Mouse (Mus musculus): ENCODE measurements around the gene Stub1.

The Stub1 gene

DNA sequence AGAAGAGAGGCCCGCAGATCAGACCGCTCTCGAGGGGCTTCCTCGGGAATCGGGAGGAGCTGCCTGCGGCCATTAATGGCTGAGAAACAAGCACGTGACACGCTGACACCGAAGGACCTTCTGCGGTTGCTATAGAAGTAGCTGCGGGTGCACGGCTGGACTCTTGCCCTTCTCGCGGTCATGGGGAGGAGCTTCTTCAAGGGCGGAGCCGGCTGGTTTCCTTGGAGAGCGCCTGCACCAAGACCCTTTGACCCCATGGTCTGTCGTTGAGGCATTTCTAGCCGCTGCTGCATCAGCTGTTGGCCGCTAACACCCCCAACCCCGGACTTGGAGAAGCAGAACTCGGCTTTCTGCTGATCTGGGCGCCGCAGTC, at the start of gene Stub1:
Gene Stub1, minus strand, starts transcription at position 114 of the 373 bp plus-strand sequence.
- CTCF ChIA-PET: interaction anchor here (0.5 to 1.4 kb wide), 4 partner anchors 15 to 58 kb away, joined by 3 to 4 read pairs (median 4); no protein-coding TSS in a partner anchor

DNA sequence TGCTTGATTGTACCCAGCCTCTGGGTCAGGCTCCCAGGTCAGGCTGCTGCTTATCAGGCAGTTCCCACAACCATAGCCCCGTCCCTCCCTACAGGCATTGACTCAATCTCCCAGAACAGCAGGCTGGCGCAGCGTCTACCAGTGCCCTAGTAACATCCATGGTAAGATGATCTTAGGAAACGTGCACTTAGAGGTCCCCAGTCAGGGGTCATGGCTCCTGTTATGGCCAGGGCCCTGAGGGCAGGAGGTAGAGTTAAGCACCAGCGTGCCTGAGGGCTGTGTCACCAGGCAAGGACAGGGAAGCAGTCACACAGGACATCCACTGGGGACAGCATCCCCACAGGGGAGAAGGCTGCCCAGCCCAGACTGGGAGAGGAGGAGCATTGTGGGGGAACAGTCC, 49.1 kb upstream of the Stub1 start:
- CTCF ChIA-PET: no interaction called here

DNA sequence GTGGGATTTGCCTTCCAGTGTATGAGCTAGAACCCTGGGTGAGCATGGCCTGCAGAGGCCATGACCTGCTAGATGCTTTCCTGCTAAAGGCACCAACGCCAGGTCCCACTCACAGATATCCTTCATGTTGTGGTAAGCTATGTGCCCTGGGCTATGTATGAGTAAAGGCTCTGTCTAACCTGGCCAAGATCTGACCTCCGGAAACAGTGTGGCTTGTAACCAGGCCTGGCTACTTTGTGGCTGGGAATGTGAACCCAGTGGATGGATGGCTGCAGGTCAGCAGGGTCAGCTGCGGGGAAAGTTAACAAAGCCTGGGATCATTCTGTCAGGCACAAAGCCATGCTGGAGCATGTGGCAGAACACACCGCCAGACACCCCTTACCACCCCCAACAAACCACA, 48.5 kb upstream of the Stub1 start:
- CTCF ChIA-PET: no interaction called here

DNA sequence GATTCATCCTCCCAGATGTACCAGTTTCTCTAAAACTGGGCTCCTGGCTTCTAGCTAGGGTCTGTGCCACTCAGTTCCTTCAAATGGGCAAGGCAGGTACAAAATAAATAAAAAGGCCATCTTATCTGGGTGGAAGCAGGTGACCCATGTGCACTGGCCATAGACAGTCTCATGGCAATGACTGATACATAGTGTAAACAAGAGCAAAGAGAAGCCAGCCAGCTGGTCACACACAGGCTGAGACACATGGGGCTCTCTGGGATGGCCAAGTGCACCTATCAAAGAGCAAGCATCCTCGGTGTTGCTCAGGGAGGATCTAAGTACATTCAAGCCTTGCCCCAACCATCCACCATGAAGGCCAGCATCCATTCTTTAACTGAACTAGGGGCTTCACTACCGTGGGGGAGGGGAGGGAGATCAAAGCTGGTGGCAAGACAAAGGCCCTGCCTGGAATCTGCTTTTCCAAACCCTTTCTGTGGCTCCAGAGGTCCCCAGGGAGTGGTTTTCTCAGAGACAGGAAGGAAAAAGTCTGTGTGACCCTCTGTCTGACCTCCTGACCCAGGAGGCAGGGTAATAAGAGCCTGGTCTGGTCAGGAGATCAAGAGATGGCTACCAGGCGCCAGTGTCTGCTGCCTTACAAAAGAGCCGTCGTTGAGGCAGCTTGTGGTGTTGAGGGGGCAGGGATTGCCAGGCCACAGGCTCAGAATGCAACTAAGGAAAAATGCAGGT, 47.9 kb upstream of the Stub1 start:
- CTCF ChIA-PET: no interaction called here

DNA sequence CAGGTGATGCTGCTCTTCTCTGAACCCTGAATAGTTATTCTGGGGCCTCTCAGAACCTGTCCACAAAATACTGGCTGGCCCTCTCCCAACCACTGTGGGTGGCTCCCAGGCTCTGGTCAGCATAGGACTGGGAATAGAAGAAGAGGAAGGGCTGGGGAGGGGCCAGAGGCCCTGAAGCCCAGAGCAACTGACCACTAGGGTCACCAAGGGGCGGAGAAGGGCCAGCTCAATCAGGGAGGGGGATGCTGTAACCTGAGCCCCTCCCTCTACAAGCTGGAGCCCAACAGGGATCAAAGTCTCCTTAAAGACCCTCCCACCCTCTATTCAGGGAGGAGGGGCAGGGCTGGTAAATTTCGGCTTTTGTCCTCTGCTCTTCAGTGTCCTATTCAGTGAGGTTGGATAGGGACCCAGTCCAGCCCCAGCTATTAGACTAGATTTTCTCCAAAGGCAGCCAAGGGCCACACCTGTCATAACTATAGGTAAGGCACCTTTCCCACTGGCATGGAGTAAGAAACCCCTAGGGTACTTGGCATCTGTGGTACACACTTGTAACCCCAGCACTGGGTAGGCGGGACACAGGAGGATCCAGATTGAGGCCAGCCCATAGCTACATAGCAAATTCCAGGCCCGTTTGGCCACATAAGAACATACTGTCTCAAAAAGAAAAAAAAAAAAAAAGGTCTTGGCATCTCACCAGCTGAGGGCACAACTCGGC, 47.1 kb upstream of the Stub1 start, which contains the start of gene Wfikkn1:
Gene Wfikkn1, minus strand, starts transcription at position 663 of the 715 bp plus-strand sequence.
- CTCF ChIA-PET: no interaction called here

DNA sequence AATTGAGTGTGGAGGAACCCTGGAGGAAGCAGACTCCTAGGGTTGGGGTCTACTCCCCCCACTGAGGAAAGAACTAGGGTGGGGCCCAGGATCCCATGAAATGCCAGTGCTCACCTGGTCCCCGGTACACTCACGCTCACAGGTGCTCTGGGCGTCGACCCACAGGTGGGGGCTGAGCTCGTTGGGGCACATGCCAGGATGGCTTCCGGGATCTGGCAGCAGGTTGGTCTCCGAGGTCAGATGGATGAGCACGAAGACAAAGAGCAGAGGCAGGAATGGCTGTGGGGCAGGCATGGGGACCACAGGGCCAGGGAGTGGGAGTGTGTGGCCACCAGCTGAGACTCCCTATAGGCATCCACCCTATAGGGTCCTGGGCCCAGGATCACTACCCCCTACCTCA, 46.5 kb upstream of the Stub1 start:
- CTCF ChIA-PET: no interaction called here

DNA sequence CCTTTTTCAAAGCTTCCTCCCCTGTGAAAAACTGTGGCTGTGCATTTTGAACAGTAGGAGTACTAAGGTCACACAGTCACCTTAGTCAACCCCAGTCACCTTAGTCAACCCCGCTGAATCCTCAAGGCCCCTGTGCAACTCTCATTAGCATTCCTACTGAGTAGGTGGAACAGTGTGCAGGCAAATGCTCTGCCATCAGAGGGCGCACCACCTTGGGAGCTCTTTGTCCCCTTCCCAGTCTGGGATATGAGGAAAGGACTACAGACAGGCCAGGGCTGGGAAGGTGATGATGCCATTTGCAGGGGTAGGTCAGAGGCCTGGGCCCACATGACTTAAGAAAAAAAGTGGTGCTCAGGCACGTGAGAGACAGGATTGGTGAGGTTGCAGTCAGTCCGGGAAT, 46.1 kb upstream of the Stub1 start:
- CTCF ChIA-PET: interaction anchor here (0.6 kb wide), 1 partner anchor 158 kb away, joined by 4 read pairs; no protein-coding TSS in a partner anchor

DNA sequence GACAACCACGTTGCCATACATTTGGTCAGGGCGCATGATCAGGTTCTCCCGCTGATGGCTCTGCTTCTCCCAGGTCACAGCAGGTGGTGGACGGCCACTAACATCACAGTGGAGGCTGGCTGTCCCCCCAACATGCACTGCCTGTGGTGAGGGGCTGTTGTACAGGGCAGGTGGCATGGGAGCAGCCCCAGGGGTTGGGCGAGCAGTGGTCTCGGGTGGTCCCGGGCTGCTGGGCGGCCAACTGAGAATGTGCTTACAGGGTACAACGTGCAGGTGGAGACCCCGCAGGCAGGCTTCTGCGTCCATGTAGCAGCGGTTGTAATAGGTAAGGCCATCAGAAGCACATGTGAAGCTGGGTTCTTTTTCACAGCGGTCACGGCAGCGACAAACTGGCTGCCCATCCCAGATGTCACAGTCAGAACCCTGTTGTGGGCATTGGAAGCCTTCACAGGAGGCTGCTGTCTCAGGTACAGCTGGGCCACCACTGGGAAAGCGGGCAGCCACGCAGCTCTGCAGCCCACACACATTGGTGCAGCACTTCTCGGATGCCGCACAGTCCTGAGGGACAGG, 45.5 kb upstream of the Stub1 start:
- CTCF ChIA-PET: interaction anchor here (0.6 kb wide), 1 partner anchor 159 kb away, joined by 4 read pairs; no protein-coding TSS in a partner anchor

DNA sequence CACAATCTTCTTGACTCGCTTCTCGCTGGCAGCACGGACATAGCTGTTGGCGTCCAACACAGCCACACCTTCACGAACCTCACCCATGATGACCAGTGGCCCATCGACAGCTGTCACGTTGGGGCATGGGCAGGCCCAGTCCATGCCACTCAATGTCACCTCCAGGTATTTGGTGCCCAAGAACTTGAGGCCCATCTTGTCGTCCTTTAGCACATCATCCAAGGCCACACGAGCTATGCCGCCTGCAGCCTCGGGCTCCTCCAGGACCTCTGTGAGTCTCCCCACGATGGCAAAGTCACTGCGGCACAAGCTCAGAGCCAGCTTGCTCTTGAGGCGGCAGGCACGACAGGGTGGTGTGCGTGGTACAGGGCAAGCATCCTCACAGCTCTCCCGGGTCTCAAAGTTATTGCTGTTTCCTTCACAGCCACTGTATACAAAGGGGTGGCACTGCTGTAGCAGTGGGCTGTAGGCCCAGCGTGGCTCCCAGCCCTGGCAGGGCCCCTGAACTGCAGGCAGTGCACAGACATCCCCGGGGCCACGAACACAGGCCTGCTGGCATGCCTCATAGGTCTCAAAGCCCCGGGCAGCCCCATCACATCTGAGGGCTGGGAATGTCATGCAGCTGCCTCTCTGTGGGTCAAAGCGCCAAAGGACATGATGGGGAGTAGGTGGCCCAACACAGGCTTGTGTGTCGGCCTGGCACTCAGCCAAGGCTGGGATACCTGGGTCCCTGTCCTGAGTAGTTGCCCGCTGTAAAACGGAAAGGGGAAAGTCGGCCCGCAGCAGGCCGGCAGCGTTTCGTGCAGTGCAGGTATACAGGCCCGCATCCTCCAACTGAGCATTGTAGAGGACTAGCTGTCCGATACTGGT, 44.8 kb upstream of the Stub1 start:
- CTCF ChIA-PET: interaction anchor here (0.5 kb wide), 1 partner anchor 101 kb away, joined by 4 read pairs; no protein-coding TSS in a partner anchor

DNA sequence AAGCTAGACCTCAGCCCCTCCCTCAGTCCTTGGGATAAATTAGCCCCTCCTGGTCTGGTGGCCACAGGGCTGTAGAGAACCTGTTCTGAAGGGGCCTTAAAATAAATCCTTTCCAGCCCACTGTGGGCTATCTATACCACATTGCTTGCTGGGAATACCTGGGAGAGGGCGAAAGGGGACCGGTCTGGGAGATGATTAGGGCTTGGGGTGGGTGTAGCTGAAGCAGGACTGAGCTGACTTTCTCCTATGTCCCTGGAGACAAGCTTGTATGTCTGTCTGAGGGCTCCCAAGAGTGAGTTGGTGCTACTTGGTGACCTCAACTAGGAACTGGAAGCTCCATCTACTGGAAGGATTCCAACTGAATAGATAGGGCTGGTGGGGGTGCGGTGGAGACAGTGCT, 43.8 kb upstream of the Stub1 start:
- CTCF ChIA-PET: no interaction called here

DNA sequence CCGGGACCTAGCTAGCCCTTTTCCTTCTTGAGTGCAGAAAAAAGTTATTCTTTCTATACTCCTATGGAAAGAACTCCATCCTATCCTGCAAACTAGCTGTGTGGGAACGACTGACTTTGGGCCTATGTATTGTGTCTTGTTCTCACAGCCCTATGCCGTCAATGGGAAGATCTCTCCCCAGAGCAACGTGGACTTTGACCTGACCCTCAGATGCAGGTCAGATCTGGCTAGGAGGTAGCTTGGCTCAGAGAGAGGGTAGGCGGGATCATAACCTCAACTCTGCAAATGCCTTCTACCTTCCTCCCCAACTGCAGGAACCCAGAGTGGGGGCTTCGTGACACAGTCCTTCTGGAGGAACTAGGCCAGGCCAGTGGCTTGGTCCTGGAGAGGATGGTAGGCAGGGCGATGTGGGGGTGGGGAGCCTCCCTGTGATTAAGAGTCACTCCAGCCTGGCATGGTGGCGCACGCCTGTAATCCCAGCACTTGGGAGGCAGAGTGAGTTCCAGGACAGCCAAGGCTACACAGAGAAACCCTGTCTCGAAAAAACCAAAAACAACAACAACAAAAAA, 43.2 kb upstream of the Stub1 start:
- CTCF ChIA-PET: no interaction called here

DNA sequence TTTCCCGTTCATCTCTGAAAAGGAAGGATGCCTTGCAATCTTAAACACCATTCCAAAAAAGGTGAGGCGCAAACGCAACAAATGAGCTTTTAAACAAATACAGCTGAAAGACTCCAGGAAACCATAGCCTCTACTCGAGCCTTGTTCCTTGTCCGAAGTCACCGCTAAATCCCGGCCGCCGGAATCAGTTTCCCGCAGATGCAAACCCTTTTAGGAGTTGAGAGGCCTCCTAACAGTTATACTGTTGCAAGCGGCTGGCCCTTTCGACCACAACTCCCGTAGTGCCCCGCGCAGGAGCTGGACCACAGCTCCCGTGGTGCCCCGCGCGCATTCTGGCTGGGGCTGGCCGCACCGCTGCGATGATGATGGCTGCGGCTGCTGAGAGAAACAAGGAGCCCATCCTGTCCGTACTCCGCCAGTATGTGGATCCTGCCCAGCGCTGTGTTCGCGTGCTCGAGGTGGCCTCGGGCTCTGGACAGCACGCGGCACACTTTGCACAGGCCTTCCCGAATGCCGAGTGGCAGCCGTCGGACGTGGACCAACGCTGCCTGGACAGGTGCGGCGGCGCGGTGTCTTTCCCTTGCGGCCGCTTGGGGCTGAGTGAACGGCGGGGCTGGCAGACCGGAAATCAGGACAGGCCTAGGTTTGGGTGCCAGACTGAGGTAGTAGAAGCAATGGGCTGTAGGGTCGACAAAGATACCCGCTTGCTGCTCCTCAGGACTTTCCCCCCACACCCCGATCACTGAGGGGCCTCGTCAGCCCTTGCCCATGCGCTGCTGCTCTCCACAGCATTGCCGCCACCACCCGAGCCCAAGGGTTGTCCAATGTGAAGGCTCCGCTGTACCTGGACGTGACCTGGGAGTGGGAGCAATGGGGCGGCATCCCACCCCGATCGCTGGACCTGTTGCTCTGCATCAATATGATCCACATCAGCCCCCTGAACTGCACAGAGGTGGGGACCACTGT, 42.2 kb upstream of the Stub1 start:
- CTCF ChIA-PET: no interaction called here

DNA sequence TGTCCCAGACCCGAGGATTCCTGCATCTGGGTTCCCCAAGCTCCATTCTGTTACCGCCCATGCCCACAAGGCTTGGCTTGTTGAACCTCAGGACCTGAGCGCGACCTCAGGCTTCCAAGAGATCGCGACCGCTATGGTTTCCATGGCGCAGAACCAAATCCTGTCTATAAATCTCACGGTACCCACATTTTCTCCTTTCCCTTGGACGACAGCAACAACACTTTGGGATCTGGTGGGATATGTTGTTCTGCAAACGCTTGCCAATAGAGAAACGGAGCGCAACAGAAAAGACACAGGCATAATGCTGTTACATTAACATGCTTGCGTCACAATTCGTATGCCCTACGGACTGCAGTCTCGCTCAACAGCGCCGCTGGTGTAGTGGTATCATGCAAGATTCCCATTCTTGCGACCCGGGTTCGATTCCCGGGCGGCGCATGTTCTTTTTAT, 41.5 kb upstream of the Stub1 start, which contains the start of gene Mettl26:
Gene Mettl26, plus strand, starts transcription at position 354 of the 450 bp plus-strand sequence.
- CTCF ChIA-PET: no interaction called here

DNA sequence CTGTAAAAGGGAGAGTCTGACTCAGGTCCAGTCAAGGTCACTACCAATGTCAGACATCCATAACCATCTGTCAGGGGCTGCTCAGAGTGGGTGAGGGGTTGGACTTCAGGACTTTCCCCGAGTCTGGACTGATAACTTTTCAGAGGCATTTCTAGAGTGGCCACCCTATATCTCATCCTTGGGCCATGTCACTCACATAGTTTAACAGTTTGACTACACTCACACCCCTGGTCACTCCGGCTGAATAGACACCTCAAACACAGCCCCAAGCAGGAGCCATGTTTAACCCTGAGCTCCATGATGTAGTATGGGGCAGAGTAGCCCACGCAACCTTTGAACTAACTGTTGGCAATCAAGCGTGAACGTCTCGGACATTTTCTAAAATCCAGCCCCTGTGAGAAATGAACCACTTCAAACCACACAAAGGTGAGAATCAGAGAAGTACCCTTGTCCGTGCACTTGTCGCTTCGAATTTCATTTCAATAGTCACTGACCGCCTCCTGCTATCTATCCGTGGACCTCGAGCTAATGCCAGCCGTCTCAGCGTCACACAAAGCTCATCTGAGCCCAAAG, 41.0 kb upstream of the Stub1 start:
- CTCF ChIA-PET: interaction anchor here (0.7 kb wide), 1 partner anchor 389 kb away, joined by 5 read pairs; no protein-coding TSS in a partner anchor

DNA sequence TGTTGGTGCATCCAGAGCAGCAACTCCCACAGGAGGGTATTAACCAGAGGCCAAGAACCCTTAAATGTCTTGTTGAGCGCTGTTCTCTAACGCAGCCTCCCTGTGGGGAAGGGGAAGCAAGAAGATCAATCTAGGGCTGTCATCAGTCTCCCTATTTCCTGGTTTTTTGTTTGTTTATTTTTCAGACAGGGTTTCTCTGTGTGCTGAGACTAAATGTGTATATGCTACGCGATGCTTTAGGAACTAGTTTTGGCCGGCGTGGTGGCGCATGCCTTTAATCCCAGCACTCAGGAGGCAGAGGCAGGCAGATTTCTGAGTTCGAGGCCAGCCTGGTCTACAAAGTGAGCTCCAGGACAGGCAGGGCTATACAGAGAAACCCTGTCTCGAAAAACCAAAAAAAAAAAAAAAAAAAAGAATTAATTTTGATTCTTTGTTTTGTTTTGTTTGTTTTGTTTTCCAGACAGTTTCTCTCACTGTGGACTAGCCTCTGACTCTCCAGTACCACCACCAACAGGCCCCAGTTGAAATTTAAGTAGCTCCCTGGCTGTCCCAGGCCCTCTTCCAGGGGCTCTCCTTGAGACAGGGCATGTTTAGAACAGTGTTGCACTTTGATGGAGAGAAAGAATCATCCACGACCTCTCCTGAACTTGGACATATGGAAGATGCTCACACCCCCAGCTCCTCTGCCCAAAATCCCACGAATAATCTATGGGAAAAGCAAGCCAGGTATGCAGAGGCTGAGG, 40.4 kb upstream of the Stub1 start:
- CTCF ChIA-PET: interaction anchor here (0.7 kb wide), 1 partner anchor 390 kb away, joined by 5 read pairs; no protein-coding TSS in a partner anchor

DNA sequence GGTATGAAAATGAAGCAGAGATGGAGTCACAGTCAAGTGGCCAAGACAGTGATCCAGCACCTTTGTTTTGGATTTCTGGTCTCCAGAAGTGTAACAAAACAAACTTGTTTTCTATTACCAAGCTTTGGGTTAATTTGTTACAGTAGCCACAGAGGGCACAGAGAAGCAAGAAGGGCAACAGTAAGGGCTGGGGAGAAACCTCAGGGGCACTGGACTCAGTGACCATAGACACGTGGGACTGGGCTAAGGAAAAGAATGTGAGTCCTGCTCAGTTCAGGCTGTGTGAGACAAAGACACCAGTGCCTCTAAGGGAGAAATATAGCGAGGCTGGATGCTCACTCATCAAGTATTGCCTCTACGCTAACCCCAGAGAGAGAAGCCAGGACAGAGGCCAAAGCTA, 39.5 kb upstream of the Stub1 start:
- CTCF ChIA-PET: no interaction called here

DNA sequence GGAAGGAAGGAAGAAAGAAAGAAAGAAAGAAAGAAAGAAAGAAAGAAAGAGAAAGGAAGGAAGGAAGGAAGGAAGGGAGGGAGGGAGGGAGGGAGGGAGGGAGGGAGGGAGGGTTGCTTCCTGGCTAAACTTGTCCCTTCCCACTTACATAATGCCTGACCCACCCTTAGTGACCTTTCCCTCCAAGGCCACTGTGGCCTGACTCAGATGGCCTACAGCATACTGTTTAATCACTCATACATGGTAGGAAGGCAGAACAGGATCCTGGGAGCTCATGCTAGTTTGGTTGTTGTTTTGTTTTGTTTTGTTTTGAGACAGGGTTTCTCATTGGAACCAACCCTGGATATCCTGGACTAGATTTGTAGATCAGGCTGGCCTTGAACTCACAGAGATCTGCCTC, 38.4 kb upstream of the Stub1 start:
- CTCF ChIA-PET: interaction anchor here (0.9 kb wide), 1 partner anchor 114 kb away, joined by 3 read pairs; the partner anchor contains the start of gene Capn15

DNA sequence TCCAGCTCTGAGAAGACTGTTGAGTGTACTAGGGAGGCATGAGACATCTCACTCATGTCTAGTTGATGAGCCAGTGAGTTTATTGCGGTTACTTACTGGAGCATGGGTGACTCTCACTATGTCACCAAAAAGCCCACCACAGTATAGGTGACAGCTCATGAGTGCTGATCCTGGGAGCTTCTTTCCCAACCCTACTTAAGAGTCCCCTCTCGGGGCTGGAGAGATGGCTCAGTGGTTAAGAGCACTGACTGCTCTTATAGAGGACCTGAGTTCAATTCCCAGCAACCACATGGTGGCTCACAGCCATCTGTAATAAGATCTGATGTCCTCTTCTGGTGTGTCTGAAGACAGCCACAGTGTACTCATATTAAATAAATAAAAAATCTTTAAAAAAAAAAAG, 36.8 kb upstream of the Stub1 start:
- CTCF ChIA-PET: interaction anchor here (0.6 to 0.8 kb wide), 2 partner anchors 25 to 35 kb away, joined by 3 to 4 read pairs; no protein-coding TSS in a partner anchor

DNA sequence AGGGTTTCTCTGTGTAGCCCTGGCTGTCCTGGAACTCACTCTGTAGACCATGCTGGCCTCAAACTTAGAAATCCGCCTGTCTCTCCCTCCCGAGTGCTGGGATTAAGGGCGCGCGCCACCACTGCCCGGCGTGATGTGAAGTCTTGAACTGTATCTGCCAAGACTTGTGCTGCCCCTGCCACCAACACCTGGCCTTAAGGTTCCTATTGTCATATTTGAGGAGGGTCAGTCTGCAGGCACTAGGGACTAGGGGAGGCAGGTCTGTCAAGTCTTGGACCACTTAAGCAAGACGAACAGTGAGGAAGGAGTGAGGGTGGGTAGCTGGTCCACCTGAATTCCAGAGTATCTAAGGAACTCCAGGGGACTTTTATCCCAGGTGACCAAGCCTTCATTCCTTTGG, 36.3 kb upstream of the Stub1 start:
- CTCF ChIA-PET: interaction anchor here (1.0 kb wide), 1 partner anchor 139 kb away, joined by 3 read pairs; no protein-coding TSS in a partner anchor
